Mouse (Mus musculus): ENCODE measurements around the gene Sf3a2.

Gene Sf3a2

DNA sequence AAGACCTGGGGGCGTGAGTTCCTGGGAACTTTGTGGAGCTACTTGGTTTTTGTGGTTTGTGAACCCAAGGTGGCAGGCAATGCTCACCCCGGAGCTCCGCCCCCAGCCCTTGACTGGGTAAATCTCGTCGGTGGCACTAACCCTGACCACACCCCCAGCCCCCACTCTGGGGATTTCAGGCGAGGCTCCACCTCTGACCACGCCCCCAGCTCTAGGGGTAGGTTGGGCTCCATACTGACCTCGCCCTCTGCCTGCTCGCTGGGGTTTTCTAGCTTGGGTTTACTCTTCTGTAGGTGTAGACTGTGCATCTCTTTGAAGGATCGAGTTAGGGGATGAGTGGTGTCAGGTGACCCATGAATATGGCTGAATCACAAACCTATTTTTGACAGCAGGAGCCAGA lies 50.6 kb downstream of the Sf3a2 start:
- no peak for DNase-seq (ENCODE audit: low spot score in 2 of 2)
